Mouse (Mus musculus): ENCODE measurements around the gene Lce1a1. TPM values are rescaled to one million over a fixed set of nuclear protein-coding genes. Genes with fewer than 3 reads are reported as not detected.

Gene Lce1a1
- polyA plus RNA-seq, 1 experiment from 2014 or later, result not detected

Other genes with a start within 250 kb of the Lce1a1 start
- gene Sprr2i, start 240.3 kb downstream of the Lce1a1 start, polyA plus RNA-seq (2015; fragmentation: Nextera tagmentation; extraction: Ambion mirVana), result not detected in 2 replicates
- not detected in 2 replicates for gene Sprr2j-ps, start 230.2 kb downstream of the Lce1a1 start, polyA plus RNA-seq (2015; fragmentation: Nextera tagmentation; extraction: Ambion mirVana)
- 7.5 and 8.9 TPM in 2 replicates for gene Gm9774, start 218.9 kb downstream of the Lce1a1 start, polyA plus RNA-seq (2015; fragmentation: Nextera tagmentation; extraction: Ambion mirVana)
- not detected in 2 replicates for gene Sprr2k, start 215.7 kb downstream of the Lce1a1 start, polyA plus RNA-seq (2015; fragmentation: Nextera tagmentation; extraction: Ambion mirVana)
- gene Sprr1b, start 209.5 kb downstream of the Lce1a1 start, polyA plus RNA-seq (2015; fragmentation: Nextera tagmentation; extraction: Ambion mirVana), result not detected in 2 replicates
- not detected in 2 replicates for gene Sprr3, start 189.6 kb downstream of the Lce1a1 start, polyA plus RNA-seq (2015; fragmentation: Nextera tagmentation; extraction: Ambion mirVana)
- gene Sprr1a, start 162.4 kb downstream of the Lce1a1 start, polyA plus RNA-seq (2015; fragmentation: Nextera tagmentation; extraction: Ambion mirVana), result 0.24 TPM in 1 of 2 replicates, not detected in the other
- not detected in 2 replicates for gene Sprr4, start 147.8 kb downstream of the Lce1a1 start, polyA plus RNA-seq (2015; fragmentation: Nextera tagmentation; extraction: Ambion mirVana)
- not detected in 2 replicates for gene 2310046K23Rik, start 113.8 kb downstream of the Lce1a1 start, polyA plus RNA-seq (2015; fragmentation: Nextera tagmentation; extraction: Ambion mirVana)
- gene Ivl, start 74.6 kb downstream of the Lce1a1 start, polyA plus RNA-seq (2015; fragmentation: Nextera tagmentation; extraction: Ambion mirVana), result not detected in 2 replicates
- not detected in 2 replicates for gene Smcp, start 59.3 kb downstream of the Lce1a1 start, polyA plus RNA-seq (2015; fragmentation: Nextera tagmentation; extraction: Ambion mirVana)
- gene 2210017I01Rik, start 40.8 kb downstream of the Lce1a1 start, polyA plus RNA-seq (2015; fragmentation: Nextera tagmentation; extraction: Ambion mirVana), result not detected in 2 replicates
- gene Lce6a, start 26.6 kb downstream of the Lce1a1 start, polyA plus RNA-seq (2015; fragmentation: Nextera tagmentation; extraction: Ambion mirVana), result not detected in 2 replicates
- gene Lce1b, start 8.6 kb upstream of the Lce1a1 start, polyA plus RNA-seq (2015; fragmentation: Nextera tagmentation; extraction: Ambion mirVana), result not detected in 2 replicates
- not detected in 2 replicates for gene Lce1a2, start 22.0 kb upstream of the Lce1a1 start, polyA plus RNA-seq (2015; fragmentation: Nextera tagmentation; extraction: Ambion mirVana)
- not detected in 2 replicates for gene Lce1c, start 30.9 kb upstream of the Lce1a1 start, polyA plus RNA-seq (2015; fragmentation: Nextera tagmentation; extraction: Ambion mirVana)
- not detected in 2 replicates for gene Lce1d, start 38.9 kb upstream of the Lce1a1 start, polyA plus RNA-seq (2015; fragmentation: Nextera tagmentation; extraction: Ambion mirVana)
- gene Lce1e, start 60.8 kb upstream of the Lce1a1 start, polyA plus RNA-seq (2015; fragmentation: Nextera tagmentation; extraction: Ambion mirVana), result not detected in 2 replicates
- not detected in 2 replicates for gene Lce1f, start 72.0 kb upstream of the Lce1a1 start, polyA plus RNA-seq (2015; fragmentation: Nextera tagmentation; extraction: Ambion mirVana)
- gene Gm38119, start 90.8 kb upstream of the Lce1a1 start, polyA plus RNA-seq (2015; fragmentation: Nextera tagmentation; extraction: Ambion mirVana), result not detected in 2 replicates
- not detected in 2 replicates for gene Lce1g, start 104.0 kb upstream of the Lce1a1 start, polyA plus RNA-seq (2015; fragmentation: Nextera tagmentation; extraction: Ambion mirVana)
- gene Lce1h, start 116.8 kb upstream of the Lce1a1 start, polyA plus RNA-seq (2015; fragmentation: Nextera tagmentation; extraction: Ambion mirVana), result not detected in 2 replicates
- not detected in 2 replicates for gene Lce1i, start 130.6 kb upstream of the Lce1a1 start, polyA plus RNA-seq (2015; fragmentation: Nextera tagmentation; extraction: Ambion mirVana)
- not detected in 2 replicates for gene Lce1j, start 142.2 kb upstream of the Lce1a1 start, polyA plus RNA-seq (2015; fragmentation: Nextera tagmentation; extraction: Ambion mirVana)
- not detected in 2 replicates for gene Lce1k, start 159.6 kb upstream of the Lce1a1 start, polyA plus RNA-seq (2015; fragmentation: Nextera tagmentation; extraction: Ambion mirVana)
- gene Kprp, start 178.9 kb upstream of the Lce1a1 start, polyA plus RNA-seq (2015; fragmentation: Nextera tagmentation; extraction: Ambion mirVana), result not detected in 2 replicates
- not detected in 2 replicates for gene Lce1l, start 203.0 kb upstream of the Lce1a1 start, polyA plus RNA-seq (2015; fragmentation: Nextera tagmentation; extraction: Ambion mirVana)
- not detected in 2 replicates for gene 2310050C09Rik, start 221.9 kb upstream of the Lce1a1 start, polyA plus RNA-seq (2015; fragmentation: Nextera tagmentation; extraction: Ambion mirVana)